Mouse (Mus musculus) lung, embryonic 14.5 days (tissue): Measurements from ENCODE around the gene Ankrd12. TPM values are rescaled to one million over a fixed set of nuclear protein-coding genes. Genes with fewer than 3 reads are reported as not detected.
"Not testable (repeated sequence)": the region's sequence is repeated elsewhere in the genome, so short reads cannot be mapped to it uniquely, and the experiment has no call there.

Source experiments
- ATAC-seq: fragments of 200-750 bp; cut with Nextera tagmentation; 2 replicates; pipeline ENCODE4 v1.8.0; 2017; ENCODE audit warnings: mild to moderate bottlenecking, moderate TSS enrichment, moderate library complexity; ENCODE audit not compliant: insufficient read depth
- DNase-seq: peaks from one replicate; pipeline ENCODE4 v3.0.0-alpha.2; 2015
- H3K27ac ChIP-seq: fragments of 300-500 bp; sonication (generic); 2 replicates; pipeline ENCODE4 v1.5.1; 2014; ENCODE audit warnings: low read depth, mild to moderate bottlenecking, moderate library complexity
- H3K27me3 ChIP-seq: fragments of 300-500 bp; sonication (generic); 2 replicates; pipeline ENCODE4 v1.6.1; 2014; ENCODE audit warnings: low read length, control low read depth; ENCODE audit not compliant: insufficient read depth
- H3K36me3 ChIP-seq: fragments of 300-500 bp; sonication (generic); 2 replicates; pipeline ENCODE4 v1.6.1; 2014; ENCODE audit warnings: control low read depth; ENCODE audit not compliant: insufficient read depth
- H3K4me1 ChIP-seq: fragments of 300-500 bp; sonication (generic); 2 replicates; pipeline ENCODE4 v1.6.1; 2014; ENCODE audit warnings: antibody characterized with exemption, control low read depth; ENCODE audit not compliant: insufficient read depth
- H3K4me2 ChIP-seq: fragments of 300-500 bp; sonication (generic); 2 replicates; pipeline ENCODE4 v1.6.1; 2014; ENCODE audit warnings: mild to moderate bottlenecking
- H3K4me3 ChIP-seq: fragments of 300-500 bp; sonication (generic); 2 replicates; pipeline ENCODE4 v1.5.1; 2014; ENCODE audit warnings: low read depth, low read length
- H3K9ac ChIP-seq: fragments of 300-500 bp; sonication (generic); 2 replicates; pipeline ENCODE4 v1.6.1; 2014
- H3K9me3 ChIP-seq: fragments of 300-500 bp; sonication (generic); 2 replicates; pipeline ENCODE4 v1.6.1; 2016; ENCODE audit warnings: low read depth, low read length, control low read depth
- CTCF ChIP-seq: IDR thresholded peaks from 2 replicates; pipeline ENCODE4 v1.5.1; 2016; ENCODE audit warnings: antibody characterized with exemption, low read depth
- WGBS: fragments of 180-500 bp; shearing (Covaris S2); extraction: QIAGEN DNeasy Blood & Tissue Kit; methylation state at CpG from one replicate; pipeline ENCODE4 v1.1.7; 2014; 5-methylcytosine and 5-hydroxymethylcytosine counted together
- polyA plus RNA-seq: library from polyadenylated mRNA; unstranded; fragments of >200 nt; fragmentation: Nextera tagmentation; extraction: Ambion mirVana; gene quantifications from 2 replicates; pipeline ENCODE4 v1.2.1, GENCODE M21; 2014

Ankrd12 gene
- polyA plus RNA-seq, 1 experiment from 2014 or later, result 19.6 TPM

DNA sequence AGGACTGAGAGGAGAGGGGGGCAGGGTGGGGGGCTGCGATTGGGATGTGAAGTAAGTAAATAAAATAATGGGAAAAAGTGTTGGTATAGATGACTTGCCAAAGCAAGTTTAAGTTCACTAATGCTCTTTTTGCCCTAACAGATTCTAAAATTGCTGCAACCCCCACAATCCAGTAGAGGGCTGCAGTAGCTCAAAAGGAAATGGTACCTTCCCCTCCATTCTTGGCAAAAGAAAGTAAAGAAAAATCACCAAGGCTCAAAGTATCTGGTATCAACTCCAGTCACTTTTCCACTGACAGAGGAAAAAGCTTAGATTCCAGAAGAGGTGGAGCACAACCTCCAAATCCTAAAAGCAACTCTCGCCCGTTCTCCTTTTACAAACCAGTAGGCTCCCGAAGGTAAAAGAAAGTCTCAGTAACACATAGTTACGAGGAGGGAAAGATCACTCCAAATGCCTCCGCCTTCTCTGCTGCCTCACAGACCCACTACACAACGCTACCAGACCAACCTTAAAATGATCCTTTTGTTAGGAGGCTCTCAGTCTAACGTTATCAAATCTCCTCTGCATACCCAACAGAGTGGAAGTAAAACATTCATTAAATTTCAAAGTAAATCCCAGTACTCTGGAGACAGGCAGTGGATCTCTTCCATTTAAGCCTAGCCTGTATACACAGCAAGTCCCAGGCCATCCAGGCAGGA, 15.5 kb downstream of the Ankrd12 start:
- 55% methylated on average over 8 of the region's 8 CpGs for WGBS
- peak; percentile 37 for TF ChIP-seq CTCF
- H3K9ac ChIP-seq, result no peak overlapping the region
- no peaks in the 10 kb centered on the region for H3K36me3 ChIP-seq
- H3K9me3 ChIP-seq, result no peaks in the 10 kb centered on the region
- DNase-seq (peak; percentile 35), ATAC-seq (no peak)
- no peak overlapping the region for H3K4me2 ChIP-seq
- H3K27ac ChIP-seq, result no peak overlapping the region
- H3K4me1 ChIP-seq, result no peaks in the 10 kb centered on the region
- no peaks in the 10 kb centered on the region for H3K27me3 ChIP-seq
- H3K4me3 ChIP-seq, result no peak overlapping the region

DNA sequence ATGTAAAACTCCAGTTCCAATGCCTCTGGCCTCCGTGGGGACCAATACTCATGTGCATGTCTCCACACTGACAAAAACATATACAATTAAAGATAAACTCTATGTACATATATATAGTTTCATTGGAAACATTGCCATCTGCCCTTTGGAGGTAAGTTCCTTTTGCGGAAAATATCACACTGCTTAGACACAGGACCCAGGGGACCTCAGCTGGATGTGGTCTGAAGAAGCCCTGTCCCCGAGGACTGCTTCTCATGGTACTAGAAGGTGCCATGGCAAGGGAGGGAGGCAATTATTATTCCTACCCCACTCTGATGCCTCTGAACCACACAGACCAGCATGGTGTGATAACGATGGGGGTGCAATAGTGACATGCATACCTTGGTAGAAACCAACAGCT, 18.7 kb downstream of the Ankrd12 start:
- Histone ChIP-seq H3K36me3 (no peaks in the 10 kb centered on the region), H3K4me2 (no peak overlapping the region), H3K4me1 (no peaks in the 10 kb centered on the region), H3K9ac (no peak overlapping the region), H3K27me3 (no peaks in the 10 kb centered on the region), H3K4me3 (no peak overlapping the region), H3K9me3 (no peaks in the 10 kb centered on the region), H3K27ac (no peak overlapping the region)
- TF ChIP-seq CTCF, result no peak
- DNase-seq (no peak), ATAC-seq (no peak)
- 86% methylated on average over 4 of the region's 4 CpGs for WGBS

DNA sequence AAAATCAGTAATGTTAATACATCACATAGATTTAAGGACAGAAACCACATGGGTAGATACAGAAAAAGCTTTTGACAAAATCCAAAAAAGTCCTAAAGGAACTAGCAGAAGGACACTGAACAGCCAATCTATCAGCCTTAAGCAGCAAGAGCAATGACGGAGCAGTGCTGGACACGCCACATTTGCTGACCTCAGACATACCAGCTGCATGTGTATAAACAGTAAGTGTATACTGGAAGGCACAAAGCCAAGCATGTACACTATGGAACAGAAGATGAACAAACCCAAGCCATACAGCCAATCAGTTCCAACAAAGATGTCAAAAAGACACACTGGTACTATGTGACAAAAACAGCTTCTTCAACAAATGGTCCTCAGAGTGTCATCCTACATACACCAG, 19.7 kb downstream of the Ankrd12 start:
- H3K36me3 ChIP-seq, result no peaks in the 10 kb centered on the region
- no peaks in the 10 kb centered on the region for H3K27me3 ChIP-seq
- no peak overlapping the region for H3K9ac ChIP-seq
- H3K4me3 ChIP-seq, result no peak overlapping the region
- H3K4me2 ChIP-seq, result no peak overlapping the region
- WGBS, result 36% methylated on average over 2 of the region's 2 CpGs
- DNase-seq, result peak; percentile 73
- H3K4me1 ChIP-seq, result no peaks in the 10 kb centered on the region
- H3K27ac ChIP-seq, result no peak overlapping the region
- peak; percentile 80; the same call in 1 of the 2 replicates for ATAC-seq
- H3K9me3 ChIP-seq, result no peaks in the 10 kb centered on the region
- TF ChIP-seq CTCF, result no peak

DNA sequence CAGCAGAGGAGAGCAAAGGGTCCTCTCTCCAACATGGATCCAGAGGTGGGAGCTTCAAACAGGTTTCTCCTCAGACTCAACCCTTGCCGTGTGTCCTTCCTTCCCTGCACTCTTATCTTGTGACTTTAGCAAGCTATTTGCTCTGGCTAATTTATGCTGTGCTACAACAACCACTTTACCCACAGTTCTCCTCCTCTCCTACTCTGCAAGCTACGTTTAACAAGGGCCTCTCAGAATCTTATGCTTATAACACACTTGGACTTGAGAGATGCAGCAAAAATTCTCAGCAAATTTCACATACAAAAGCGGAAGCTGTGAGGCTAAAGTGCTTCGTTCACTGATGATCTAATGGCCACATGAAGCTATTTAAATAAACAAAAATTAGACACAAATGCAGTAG, 23.5 kb downstream of the Ankrd12 start:
- ATAC-seq (no peak), DNase-seq (no peak)
- Histone ChIP-seq H3K4me2 (no peak overlapping the region), H3K4me3 (no peak overlapping the region), H3K9ac (no peak overlapping the region), H3K9me3 (no peaks in the 10 kb centered on the region), H3K27ac (no peak overlapping the region), H3K4me1 (no peaks in the 10 kb centered on the region), H3K36me3 (0 out of 2 replicates have a peak, but pooled peaks cover 4% of the 10 kb centered on the region), H3K27me3 (no peaks in the 10 kb centered on the region)
- no peak for TF ChIP-seq CTCF
- 46% methylated on average over 4 of the region's 4 CpGs for WGBS

DNA sequence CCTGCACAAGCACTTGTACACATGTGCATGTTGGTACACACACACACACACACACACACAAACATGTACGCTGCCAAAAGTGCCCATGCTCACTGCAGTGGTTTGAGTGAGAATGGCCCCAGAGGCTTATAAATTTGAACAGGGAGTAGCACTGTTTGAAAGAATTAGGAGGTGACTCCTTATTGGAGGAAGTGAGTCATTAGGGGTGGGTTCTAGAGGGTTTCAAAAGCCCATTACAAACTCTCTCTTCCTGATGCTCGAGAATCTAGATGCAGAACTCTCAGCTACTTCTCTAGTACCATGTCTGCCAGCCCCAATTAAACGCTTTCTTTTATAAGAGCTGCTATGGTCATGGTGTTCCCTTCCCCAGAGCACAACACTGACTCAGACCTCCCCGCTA, 28.1 kb downstream of the Ankrd12 start:
- TF ChIP-seq CTCF, result no peak

DNA sequence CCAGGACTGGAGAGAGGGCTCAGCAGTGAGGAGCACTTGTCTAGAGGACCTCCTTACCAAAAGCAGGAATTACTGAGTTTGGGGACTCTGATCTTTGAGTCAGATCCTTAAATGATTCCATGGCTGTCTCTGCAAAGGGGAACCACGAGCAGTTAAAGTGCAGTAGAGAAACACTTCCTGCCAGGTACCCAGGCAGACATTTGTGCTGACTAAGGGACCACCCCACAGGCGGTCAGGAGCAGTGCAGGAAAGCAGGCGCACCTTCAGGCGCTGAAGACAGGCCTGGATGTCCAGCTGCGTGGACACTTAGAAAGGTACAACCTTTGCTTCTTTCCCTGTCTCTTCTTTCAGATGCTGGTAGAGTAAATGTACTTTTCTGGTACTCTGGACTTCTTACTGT, 28.7 kb downstream of the Ankrd12 start:
- Histone ChIP-seq H3K27ac (no peak overlapping the region), H3K4me3 (no peak overlapping the region), H3K9ac (no peak overlapping the region), H3K9me3 (no peaks in the 10 kb centered on the region), H3K27me3 (no peaks in the 10 kb centered on the region), H3K36me3 (peaks cover 4% of the 10 kb centered on the region; the same call in 1 of the 2 replicates), H3K4me2 (no peak overlapping the region), H3K4me1 (no peaks in the 10 kb centered on the region)
- no peak for DNase-seq
- ATAC-seq, result no peak
- 58% methylated on average over 5 of the region's 5 CpGs for WGBS
- no peak for TF ChIP-seq CTCF

More for the DNA sequence above, 28.1 kb downstream of the Ankrd12 start:
- ATAC-seq (no peak), DNase-seq (no peak)
- Histone ChIP-seq H3K4me1 (no peaks in the 10 kb centered on the region), H3K4me3 (no peak overlapping the region), H3K27ac (no peak overlapping the region), H3K27me3 (no peaks in the 10 kb centered on the region), H3K4me2 (no peak overlapping the region), H3K9ac (no peak overlapping the region), H3K9me3 (no peaks in the 10 kb centered on the region), H3K36me3 (peaks cover 4% of the 10 kb centered on the region; the same call in 1 of the 2 replicates)
- 70% methylated on average over 4 of the region's 4 CpGs for WGBS

DNA sequence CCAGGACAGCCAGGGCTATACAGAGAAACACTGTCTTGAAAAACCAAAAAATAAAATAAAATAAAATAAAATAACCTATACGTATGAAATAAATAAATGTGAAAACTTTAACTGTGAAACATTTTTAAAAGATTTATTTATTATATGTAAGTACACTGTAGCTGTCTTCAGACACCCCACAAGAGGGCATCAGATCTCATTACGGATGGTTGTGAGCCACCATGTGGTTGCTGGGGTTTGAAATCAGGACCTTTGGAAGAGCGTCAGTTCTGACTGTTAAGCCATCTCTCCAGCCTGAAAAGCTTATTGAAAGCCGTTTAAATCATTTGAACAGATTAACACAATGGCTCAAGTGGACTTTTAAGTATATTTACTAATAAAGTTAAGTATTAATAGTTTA, 33.2 kb downstream of the Ankrd12 start:
- 80% methylated on average over 4 of the region's 4 CpGs for WGBS
- H3K4me3 ChIP-seq, H3K9ac ChIP-seq, H3K4me2 ChIP-seq, H3K4me1 ChIP-seq, H3K27ac ChIP-seq, DNase-seq, H3K36me3 ChIP-seq, H3K9me3 ChIP-seq, ATAC-seq, H3K27me3 ChIP-seq: not testable (repeated sequence)
